Mouse (Mus musculus): ENCODE data around the gene Orm2. TPM values are rescaled to one million over a fixed set of nuclear protein-coding genes. Genes with fewer than 3 reads are reported as not detected.

Orm2 gene
- polyA plus RNA-seq, 1 experiment, result not detected

GRCm38 (mm10) chr4:63356981-63357570 is 5.2 kb upstream of the Orm2 start:
- WGBS, result 71% methylated on average over 2 of the region's 2 CpGs
- no peak overlapping the region for H3K4me3 ChIP-seq (ENCODE audit: insufficient read depth, low read depth, low read length)
- peak; percentile 19 for DNase-seq

GRCm38 (mm10) chr4:63359861-63360260 is 2.4 kb upstream of the Orm2 start:
- WGBS, result 66% methylated on average over 6 of the region's 6 CpGs
- Histone ChIP-seq H3K4me1 (ENCODE audit: control insufficient read depth, insufficient read depth, low read length) (no peaks in the 10 kb centered on the region), H3K4me3 (ENCODE audit: insufficient read depth, low read depth, low read length) (no peak overlapping the region), H3K36me3 (ENCODE audit: control insufficient read depth, insufficient read depth, low read length) (no peaks in the 10 kb centered on the region), H3K27me3 (replicated peaks; ENCODE audit: control insufficient read depth, insufficient read depth, low read length) (no peaks in the 10 kb centered on the region), H3K27ac (ENCODE audit: insufficient read depth, low read depth, low read length) (no peak overlapping the region)
- no peak for DNase-seq
- no peak for TF ChIP-seq CTCF (conservative IDR thresholded peaks at IDR 0.05; ENCODE audit: insufficient read depth, insufficient read length, low read depth, low read length)
- TF ChIP-seq POLR2A (IDR thresholded peaks at IDR 0.05; ENCODE audit: low read depth, low read length), result no peak

More at GRCm38 (mm10) chr4:63356981-63357570, 5.2 kb upstream of the Orm2 start:
- Histone ChIP-seq H3K36me3 (ENCODE audit: control insufficient read depth, insufficient read depth, low read length) (no peaks in the 10 kb centered on the region), H3K4me1 (ENCODE audit: control insufficient read depth, insufficient read depth, low read length) (no peaks in the 10 kb centered on the region), H3K27ac (ENCODE audit: insufficient read depth, low read depth, low read length) (no peak overlapping the region), H3K27me3 (replicated peaks; ENCODE audit: control insufficient read depth, insufficient read depth, low read length) (no peaks in the 10 kb centered on the region)
- TF ChIP-seq POLR2A (IDR thresholded peaks at IDR 0.05; ENCODE audit: low read depth, low read length) (no peak), CTCF (conservative IDR thresholded peaks at IDR 0.05; ENCODE audit: insufficient read depth, insufficient read length, low read depth, low read length) (no peak)

DNA sequence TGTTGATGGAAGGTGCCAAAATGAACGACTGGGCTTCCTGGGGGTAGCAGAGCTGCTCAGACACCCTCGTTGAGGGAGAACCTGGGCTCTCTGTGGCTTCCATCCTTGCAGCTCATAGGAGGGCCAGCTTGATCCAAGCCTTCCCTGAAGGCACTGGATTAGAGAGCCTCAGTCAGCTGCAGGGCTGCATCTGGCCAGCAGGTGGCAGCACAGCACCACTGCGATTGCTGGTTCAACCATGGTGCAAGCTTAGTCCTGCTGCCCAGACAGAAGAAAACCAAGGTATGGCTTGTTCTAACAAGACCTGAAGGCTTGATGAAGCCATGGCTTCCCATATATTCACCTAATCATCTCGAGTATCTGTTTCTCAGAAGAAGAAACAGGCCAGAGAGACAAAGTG is 6.3 kb downstream of the Orm2 start:
- Histone ChIP-seq H3K27me3 (replicated peaks; ENCODE audit: control insufficient read depth, insufficient read depth, low read length) (no peaks in the 10 kb centered on the region), H3K27ac (ENCODE audit: insufficient read depth, low read depth, low read length) (no peak overlapping the region), H3K4me3 (ENCODE audit: insufficient read depth, low read depth, low read length) (no peak overlapping the region), H3K36me3 (ENCODE audit: control insufficient read depth, insufficient read depth, low read length) (no peaks in the 10 kb centered on the region), H3K4me1 (ENCODE audit: control insufficient read depth, insufficient read depth, low read length) (no peaks in the 10 kb centered on the region)
- peak; percentile 86 for DNase-seq
- peak; percentile 99 for TF ChIP-seq CTCF (conservative IDR thresholded peaks at IDR 0.05; ENCODE audit: insufficient read depth, insufficient read length, low read depth, low read length)
- TF ChIP-seq POLR2A (IDR thresholded peaks at IDR 0.05; ENCODE audit: low read depth, low read length), result no peak
- WGBS, result 18% methylated on average over 4 of the region's 4 CpGs

DNA sequence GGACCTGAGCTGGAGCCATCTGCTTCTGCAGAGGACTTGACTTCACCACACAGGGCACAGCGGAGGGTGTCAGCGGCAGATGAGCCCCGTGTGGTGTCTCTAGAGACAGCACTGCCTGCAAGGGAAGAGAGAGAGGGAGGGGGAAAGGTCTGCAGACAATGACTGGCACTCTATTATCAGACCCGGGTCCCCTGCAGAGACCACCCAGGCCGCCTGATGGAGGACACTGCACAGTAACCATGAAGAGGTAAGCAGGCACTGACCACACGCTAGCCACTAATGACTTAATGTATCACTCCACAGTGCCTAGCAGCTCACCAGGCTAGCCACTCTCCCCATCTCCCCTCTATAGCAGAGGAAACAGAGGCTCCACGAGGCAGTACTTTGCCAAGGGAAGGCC is 8.6 kb downstream of the Orm2 start:
- H3K27ac ChIP-seq (ENCODE audit: insufficient read depth, low read depth, low read length), result no peak overlapping the region
- no peak for TF ChIP-seq CTCF (conservative IDR thresholded peaks at IDR 0.05; ENCODE audit: insufficient read depth, insufficient read length, low read depth, low read length)
- no peak for TF ChIP-seq POLR2A (IDR thresholded peaks at IDR 0.05; ENCODE audit: low read depth, low read length)

DNA sequence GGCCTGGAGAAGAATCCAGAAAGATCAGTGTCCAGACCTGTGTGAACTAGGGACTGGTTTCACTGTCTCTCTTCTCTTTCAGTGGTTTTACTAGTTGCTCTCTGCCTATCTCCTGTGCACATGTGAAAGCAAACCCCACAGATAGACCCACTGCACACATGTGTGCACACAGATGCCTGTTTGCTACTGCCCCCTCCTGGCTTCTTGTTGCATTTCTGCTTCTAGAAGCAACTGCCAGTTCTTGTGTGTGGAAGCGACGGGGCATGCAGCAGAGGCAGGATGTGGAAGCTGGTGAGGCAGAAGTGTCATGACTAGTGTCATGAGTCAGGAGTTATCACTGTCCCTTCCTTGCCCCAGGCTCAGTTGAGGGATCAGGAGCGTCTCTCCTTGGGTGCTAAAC is 9.6 kb downstream of the Orm2 start:
- no peaks in the 10 kb centered on the region for H3K36me3 ChIP-seq (ENCODE audit: control insufficient read depth, insufficient read depth, low read length)
- H3K27ac ChIP-seq (ENCODE audit: insufficient read depth, low read depth, low read length), result no peak overlapping the region
- H3K4me3 ChIP-seq (ENCODE audit: insufficient read depth, low read depth, low read length), result no peak overlapping the region
- peak; percentile 11 for DNase-seq
- no peak for TF ChIP-seq POLR2A (IDR thresholded peaks at IDR 0.05; ENCODE audit: low read depth, low read length)
- TF ChIP-seq CTCF (conservative IDR thresholded peaks at IDR 0.05; ENCODE audit: insufficient read depth, insufficient read length, low read depth, low read length), result peak; percentile 64
- 49% methylated on average over 3 of the region's 3 CpGs for WGBS
- no peaks in the 10 kb centered on the region for H3K4me1 ChIP-seq (ENCODE audit: control insufficient read depth, insufficient read depth, low read length)
- H3K27me3 ChIP-seq (replicated peaks; ENCODE audit: control insufficient read depth, insufficient read depth, low read length), result no peaks in the 10 kb centered on the region

More for the DNA sequence above, 8.6 kb downstream of the Orm2 start:
- DNase-seq, result no peak
- H3K4me3 ChIP-seq (ENCODE audit: insufficient read depth, low read depth, low read length), result no peak overlapping the region
- no peaks in the 10 kb centered on the region for H3K36me3 ChIP-seq (ENCODE audit: control insufficient read depth, insufficient read depth, low read length)
- H3K27me3 ChIP-seq (replicated peaks; ENCODE audit: control insufficient read depth, insufficient read depth, low read length), result no peaks in the 10 kb centered on the region
- WGBS, result 86% methylated on average over 7 of the region's 7 CpGs
- no peaks in the 10 kb centered on the region for H3K4me1 ChIP-seq (ENCODE audit: control insufficient read depth, insufficient read depth, low read length)

GRCm38 (mm10) chr4:63373404-63373803 is 11.2 kb downstream of the Orm2 start:
- Histone ChIP-seq H3K4me3 (ENCODE audit: insufficient read depth, low read depth, low read length) (no peak overlapping the region), H3K27ac (ENCODE audit: insufficient read depth, low read depth, low read length) (no peak overlapping the region), H3K36me3 (ENCODE audit: control insufficient read depth, insufficient read depth, low read length) (no peaks in the 10 kb centered on the region), H3K27me3 (replicated peaks; ENCODE audit: control insufficient read depth, insufficient read depth, low read length) (no peaks in the 10 kb centered on the region), H3K4me1 (ENCODE audit: control insufficient read depth, insufficient read depth, low read length) (no peaks in the 10 kb centered on the region)
- whole genome bisulfite sequencing, result 94% methylated on average over 8 of the region's 8 CpGs
- no peak for TF ChIP-seq POLR2A (IDR thresholded peaks at IDR 0.05; ENCODE audit: low read depth, low read length)
- TF ChIP-seq CTCF (conservative IDR thresholded peaks at IDR 0.05; ENCODE audit: insufficient read depth, insufficient read length, low read depth, low read length), result no peak
- no peak for DNase-seq

- DNase-seq, result no peak
- Histone ChIP-seq H3K4me1 (ENCODE audit: control insufficient read depth, insufficient read depth, low read length) (no peaks in the 10 kb centered on the region), H3K4me3 (ENCODE audit: insufficient read depth, low read depth, low read length) (no peak overlapping the region), H3K27ac (ENCODE audit: insufficient read depth, low read depth, low read length) (no peak overlapping the region), H3K36me3 (ENCODE audit: control insufficient read depth, insufficient read depth, low read length) (no peaks in the 10 kb centered on the region), H3K27me3 (replicated peaks; ENCODE audit: control insufficient read depth, insufficient read depth, low read length) (no peaks in the 10 kb centered on the region)
- TF ChIP-seq CTCF (conservative IDR thresholded peaks at IDR 0.05; ENCODE audit: insufficient read depth, insufficient read length, low read depth, low read length) (no peak), POLR2A (IDR thresholded peaks at IDR 0.05; ENCODE audit: low read depth, low read length) (no peak)
- WGBS, result 73% methylated on average over 12 of the region's 12 CpGs
Measured at GRCm38 (mm10) chr4:63374331-63374730, 12.1 kb downstream of the Orm2 start.
